Mouse (Mus musculus) hindbrain, embryonic 12.5 days (tissue): Measurements from ENCODE around the gene Dna2. TPM values are rescaled to one million over a fixed set of nuclear protein-coding genes. Genes with fewer than 3 reads are reported as not detected.
A peak's percentile ranks its signal among the peaks of the same experiment; 100 is the strongest.
"Not testable (repeated sequence)": the region's sequence is repeated elsewhere in the genome, so short reads cannot be mapped to it uniquely, and the experiment has no call there.

Source experiments
- ATAC-seq: fragments of 200-750 bp; cut with Nextera tagmentation; 2 replicates; pipeline ENCODE4 v1.8.0; 2017; ENCODE audit warnings: moderate TSS enrichment; ENCODE audit not compliant: low FRiP score
- H3K27ac ChIP-seq: fragments of 300-500 bp; sonication (generic); 2 replicates; pipeline ENCODE4 v1.5.1; 2016; ENCODE audit warnings: mild to moderate bottlenecking
- H3K27me3 ChIP-seq: fragments of 300-500 bp; sonication (generic); 2 replicates; pipeline ENCODE4 v1.6.1; 2016; ENCODE audit warnings: mild to moderate bottlenecking
- H3K36me3 ChIP-seq: fragments of 300-500 bp; sonication (generic); 2 replicates; pipeline ENCODE4 v1.6.1; 2016; ENCODE audit warnings: mild to moderate bottlenecking
- H3K4me1 ChIP-seq: fragments of 300-500 bp; sonication (generic); 2 replicates; pipeline ENCODE4 v1.6.1; 2016
- H3K4me2 ChIP-seq: fragments of 300-500 bp; sonication (generic); replicated peaks from 2 replicates; pipeline ENCODE4 v1.6.1; 2016; ENCODE audit warnings: mild to moderate bottlenecking
- H3K4me3 ChIP-seq: fragments of 300-500 bp; sonication (generic); 2 replicates; pipeline ENCODE4 v1.5.1; 2016; ENCODE audit warnings: mild to moderate bottlenecking
- H3K9ac ChIP-seq: fragments of 300-500 bp; sonication (generic); 2 replicates; pipeline ENCODE4 v1.6.1; 2016; ENCODE audit warnings: mild to moderate bottlenecking, moderate library complexity
- H3K9me3 ChIP-seq: fragments of 300-500 bp; sonication (generic); replicated peaks from 2 replicates; pipeline ENCODE4 v1.6.1; 2016; ENCODE audit warnings: mild to moderate bottlenecking
- WGBS: fragments of 180-500 bp; shearing (Covaris S2); methylation state at CpG from one replicate; pipeline ENCODE4 v1.1.7; 2016; 5-methylcytosine and 5-hydroxymethylcytosine counted together
- polyA plus RNA-seq: library from polyadenylated mRNA; unstranded; fragments of >200 nt; fragmentation: Nextera tagmentation; extraction: Ambion mirVana; gene quantifications from 2 replicates; pipeline ENCODE4 v1.2.1, GENCODE M21; 2016

The Dna2 gene
- 11.9 and 13.4 TPM in 2 replicates for polyA plus RNA-seq

DNA sequence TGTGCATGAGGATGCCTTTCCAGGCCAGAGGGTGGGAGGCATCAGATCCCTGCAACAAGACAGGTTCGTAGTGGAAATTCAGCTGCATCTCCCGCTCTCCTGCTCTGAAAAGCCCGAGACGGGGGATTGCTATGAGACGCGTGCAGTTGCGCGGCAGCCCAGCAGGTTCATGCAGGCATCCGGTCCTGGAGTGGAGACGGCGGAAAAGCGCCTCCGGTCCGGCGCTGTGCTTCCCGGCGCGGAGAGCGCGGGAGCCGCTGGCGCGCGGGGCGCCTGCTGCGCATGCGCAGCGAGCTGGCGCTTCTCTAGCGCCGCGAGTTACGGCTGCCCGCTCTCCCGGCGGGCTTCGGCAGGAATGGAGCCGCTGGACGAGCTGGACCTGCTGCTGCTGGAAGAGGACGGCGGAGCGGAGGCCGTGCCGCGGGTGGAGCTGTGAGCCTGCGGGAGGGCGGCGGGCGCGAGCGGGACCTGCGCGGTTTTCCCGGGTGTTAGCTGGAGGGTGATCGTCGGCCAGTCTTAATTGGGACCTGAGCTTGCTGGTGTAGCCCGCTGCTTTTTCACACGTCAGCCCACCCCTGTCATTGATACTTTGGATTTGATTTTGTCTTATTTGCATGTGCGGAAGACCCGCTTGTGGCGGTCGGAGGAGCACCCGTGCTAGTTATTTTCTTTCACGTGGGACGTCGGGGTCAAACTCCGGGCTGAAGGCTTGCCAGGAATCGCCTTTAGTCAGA, at the start of gene Dna2:
Gene Dna2 (plus strand): TSS at position 289 of the 734 bp plus-strand sequence.
- H3K36me3 ChIP-seq: peaks cover 37% of the 10 kb centered on the region
- peak within 1 kb of the TSS; percentile 70 for H3K9ac ChIP-seq
- under 1% methylated on average over 66 of the region's 68 CpGs for WGBS
- no peaks in the 10 kb centered on the region for H3K9me3 ChIP-seq
- peak within 1 kb of the TSS; percentile 58 for H3K4me3 ChIP-seq
- H3K4me2 ChIP-seq: peak within 1 kb of the TSS; percentile 60
- no peaks in the 10 kb centered on the region for H3K4me1 ChIP-seq
- ATAC-seq: peak; percentile 92
- H3K27ac ChIP-seq: peak within 1 kb of the TSS; percentile 85
- no peaks in the 10 kb centered on the region for H3K27me3 ChIP-seq

DNA sequence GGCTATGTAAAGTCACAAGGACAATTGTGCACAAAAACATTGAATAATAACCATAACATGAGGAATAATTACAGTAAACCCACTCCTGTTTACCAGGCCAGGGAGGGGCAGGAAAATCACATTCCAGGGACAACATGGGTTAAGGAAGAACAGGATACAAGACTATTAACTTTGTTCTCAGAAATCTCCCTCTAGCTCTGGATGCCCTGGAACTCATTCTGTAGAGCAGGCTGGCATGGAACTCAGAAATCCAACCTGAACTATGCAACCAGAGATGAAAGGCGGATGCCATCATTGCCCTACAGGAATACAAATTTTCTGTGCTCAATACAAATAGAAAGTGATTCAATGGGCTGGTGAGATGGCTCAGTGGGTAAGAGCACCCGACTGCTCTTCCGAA, 49.4 kb upstream of the Dna2 start:
- Histone ChIP-seq H3K9me3 (no peaks in the 10 kb centered on the region), H3K4me2 (no peak overlapping the region), H3K9ac (no peak overlapping the region), H3K4me1 (no peaks in the 10 kb centered on the region), H3K4me3 (no peak overlapping the region), H3K27ac (no peak overlapping the region), H3K36me3 (no peaks in the 10 kb centered on the region), H3K27me3 (no peaks in the 10 kb centered on the region)
- no peak for ATAC-seq
- WGBS: 94% methylated on average over 3 of the region's 3 CpGs

DNA sequence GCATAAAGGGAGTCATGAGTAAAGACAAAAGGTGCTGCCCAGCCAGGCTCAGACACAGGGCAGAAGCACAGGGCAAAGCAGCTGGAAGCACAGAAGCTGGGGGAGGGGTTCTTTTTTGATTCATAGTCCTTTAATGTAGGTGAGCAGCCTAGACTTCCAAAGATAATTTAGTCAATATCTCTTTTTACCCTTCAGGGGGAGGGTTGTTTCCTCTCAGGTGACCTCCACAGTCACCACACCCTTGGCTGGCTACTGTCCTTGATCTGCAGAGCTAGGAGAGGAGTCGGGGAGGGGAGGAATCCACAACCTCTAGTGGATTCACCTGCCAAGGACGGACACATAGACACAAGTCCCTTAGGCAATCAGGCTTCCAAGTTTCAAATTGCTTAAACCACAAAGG, 48.8 kb upstream of the Dna2 start:
- 88% methylated on average over 2 of the region's 2 CpGs for WGBS
- Histone ChIP-seq H3K27me3 (no peaks in the 10 kb centered on the region), H3K4me3 (no peak overlapping the region), H3K36me3 (no peaks in the 10 kb centered on the region), H3K4me1 (no peaks in the 10 kb centered on the region), H3K27ac (no peak overlapping the region), H3K9ac (no peak overlapping the region), H3K9me3 (no peaks in the 10 kb centered on the region), H3K4me2 (no peak overlapping the region)
- no peak for ATAC-seq

DNA sequence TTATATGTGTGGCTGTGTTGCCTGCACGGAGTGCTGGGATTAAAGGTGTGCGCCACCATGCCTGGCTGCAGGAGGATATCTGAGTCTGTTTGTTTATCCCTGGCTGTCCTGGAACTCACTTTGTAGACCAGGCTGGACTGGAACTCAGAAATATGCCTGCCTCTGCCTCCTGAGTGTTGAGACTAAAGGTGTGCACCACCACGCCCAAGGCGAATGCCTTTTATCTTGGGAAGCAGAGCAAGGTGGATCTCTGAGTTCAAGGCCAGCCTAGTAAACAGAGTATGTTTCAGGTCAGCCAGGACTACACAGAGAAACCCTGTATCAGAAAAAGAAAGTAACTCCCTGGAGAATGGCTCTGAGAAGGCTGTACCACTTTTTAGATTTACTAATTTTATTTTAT, 46.7 kb upstream of the Dna2 start:
- no peak overlapping the region for H3K9ac ChIP-seq
- no peak overlapping the region for H3K4me3 ChIP-seq
- H3K4me1 ChIP-seq: no peaks in the 10 kb centered on the region
- 100% methylated on average over 4 of the region's 4 CpGs for WGBS
- no peak for ATAC-seq
- no peak overlapping the region for H3K27ac ChIP-seq
- no peaks in the 10 kb centered on the region for H3K9me3 ChIP-seq
- H3K27me3 ChIP-seq: no peaks in the 10 kb centered on the region
- no peak overlapping the region for H3K4me2 ChIP-seq
- H3K36me3 ChIP-seq: no peaks in the 10 kb centered on the region

DNA sequence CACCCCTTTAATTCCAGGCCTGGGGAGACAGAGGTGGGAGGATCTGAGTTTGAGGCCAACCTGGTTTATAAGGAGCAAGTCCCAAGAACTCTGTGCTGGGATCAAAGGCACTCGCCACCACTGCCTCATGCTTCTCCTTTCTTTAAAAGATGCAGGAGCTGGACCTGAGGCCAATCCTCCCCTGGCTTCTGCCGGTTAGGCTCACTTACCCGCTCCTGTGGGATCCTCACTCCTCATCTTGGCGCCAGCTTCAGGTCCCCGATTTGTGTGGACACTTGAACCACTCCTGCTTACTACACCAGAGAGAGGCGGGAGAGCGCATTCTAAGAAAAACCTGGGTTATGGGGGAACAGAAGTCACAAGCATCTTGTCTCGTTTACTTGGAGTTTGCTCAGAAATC, 45.0 kb upstream of the Dna2 start:
- H3K4me1 ChIP-seq: no peaks in the 10 kb centered on the region
- H3K27ac ChIP-seq: no peak overlapping the region
- H3K36me3 ChIP-seq: no peaks in the 10 kb centered on the region
- no peak overlapping the region for H3K9ac ChIP-seq
- WGBS: 47% methylated on average over 8 of the region's 8 CpGs
- H3K27me3 ChIP-seq: no peaks in the 10 kb centered on the region
- H3K4me3 ChIP-seq: no peak overlapping the region
- H3K9me3 ChIP-seq: no peaks in the 10 kb centered on the region
- H3K4me2 ChIP-seq: no peak overlapping the region
- no peak for ATAC-seq

DNA sequence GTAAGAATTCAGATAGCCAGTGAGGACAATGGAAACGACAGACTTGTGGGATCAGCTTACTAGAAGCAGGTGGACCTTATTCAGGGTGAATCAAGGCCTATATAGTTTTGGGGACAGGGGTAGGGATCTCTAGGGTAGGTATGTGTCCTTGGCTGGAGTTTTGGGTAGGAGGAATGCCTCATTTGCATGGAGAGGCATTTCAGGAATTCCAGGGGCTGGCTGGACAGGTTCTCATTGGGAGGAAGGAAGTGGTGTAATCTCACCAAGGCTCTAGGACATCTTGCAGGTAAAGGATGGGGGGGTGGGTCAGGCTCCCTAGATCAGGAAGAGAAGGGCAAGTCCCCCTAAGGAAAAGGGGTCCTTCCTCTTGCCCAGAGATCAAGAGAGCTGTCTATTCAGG, 44.0 kb upstream of the Dna2 start:
- no peaks in the 10 kb centered on the region for H3K27me3 ChIP-seq

DNA sequence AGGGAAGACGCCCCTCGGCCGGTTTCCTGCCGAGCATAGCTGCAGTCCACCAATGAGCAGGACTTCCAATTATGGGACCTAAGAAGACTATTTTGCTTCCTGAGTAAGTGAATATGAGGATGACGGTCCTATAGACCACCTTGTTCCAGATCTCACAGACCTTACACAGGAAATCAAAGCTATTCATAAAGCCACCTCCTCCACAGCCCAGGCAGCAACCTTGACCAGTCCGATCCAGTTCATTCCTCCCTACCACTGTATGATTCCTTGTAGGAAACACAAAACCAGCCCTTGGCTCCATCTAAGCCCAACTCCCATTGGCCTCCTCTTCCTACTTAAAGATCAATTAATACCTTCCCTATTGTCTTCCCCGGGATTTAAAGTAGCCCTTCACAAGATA, 40.5 kb upstream of the Dna2 start:
- Histone ChIP-seq H3K27me3 (no peaks in the 10 kb centered on the region), H3K4me1 (no peaks in the 10 kb centered on the region), H3K4me2 (no peak overlapping the region), H3K36me3 (no peaks in the 10 kb centered on the region), H3K4me3 (no peak overlapping the region), H3K9me3 (no peaks in the 10 kb centered on the region), H3K9ac (no peak overlapping the region), H3K27ac (no peak overlapping the region)
- WGBS: 93% methylated on average over 7 of the region's 7 CpGs
- no peak for ATAC-seq

More for the DNA sequence above, 44.0 kb upstream of the Dna2 start:
- Histone ChIP-seq H3K4me3 (no peak overlapping the region), H3K4me1 (no peaks in the 10 kb centered on the region), H3K27ac (no peak overlapping the region), H3K9me3 (no peaks in the 10 kb centered on the region), H3K9ac (no peak overlapping the region), H3K4me2 (no peak overlapping the region), H3K36me3 (no peaks in the 10 kb centered on the region)
- 39% methylated on average over 1 of the region's 1 CpGs for WGBS
- ATAC-seq: no peak

DNA sequence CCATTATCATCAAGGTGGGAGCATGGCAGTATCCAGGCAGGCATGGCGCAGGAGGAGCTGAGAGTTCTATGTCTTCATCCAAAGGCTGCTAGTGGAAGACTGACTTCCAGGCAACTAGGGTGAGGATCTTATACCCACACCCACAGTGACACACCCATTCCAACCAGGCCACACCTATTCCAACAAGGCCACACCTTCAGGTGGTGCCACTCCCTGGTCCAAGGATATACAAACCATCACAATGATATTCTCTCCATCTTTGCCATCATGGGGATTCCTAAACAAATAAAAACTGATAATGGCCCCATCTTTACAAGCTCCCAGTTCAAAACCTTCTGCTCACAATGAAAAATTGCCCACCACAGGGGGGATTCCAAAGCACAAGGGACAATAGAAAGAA, 37.9 kb upstream of the Dna2 start, which contains the start of gene Tet1:
Gene Tet1 (minus strand): TSS at position 101 of the 400 bp plus-strand sequence.
- not testable (repeated sequence) for H3K27ac ChIP-seq, H3K4me2 ChIP-seq, H3K4me3 ChIP-seq, H3K9me3 ChIP-seq, H3K4me1 ChIP-seq, ATAC-seq, H3K9ac ChIP-seq, H3K27me3 ChIP-seq, H3K36me3 ChIP-seq
- no CpG with 5 or more reads among the region's 1 CpGs for WGBS

DNA sequence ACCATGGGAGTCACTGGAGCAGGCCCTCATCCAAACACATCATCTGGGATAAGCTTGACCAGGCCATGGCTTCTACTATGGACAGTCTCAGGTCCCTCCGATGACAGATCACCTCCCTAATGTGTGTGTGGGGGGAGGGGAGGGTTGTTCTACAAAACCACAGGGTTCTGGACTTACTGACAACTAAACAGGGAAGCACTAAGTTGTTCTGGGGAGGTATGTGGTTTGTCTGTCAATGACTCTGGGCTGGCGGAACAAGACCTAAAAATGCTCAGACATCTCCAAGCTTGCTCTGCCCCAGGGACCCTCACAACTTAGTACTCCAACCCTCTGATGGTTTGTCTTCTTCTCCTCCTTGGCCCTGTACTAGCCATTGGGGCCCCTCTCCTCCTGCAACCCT, 35.7 kb upstream of the Dna2 start:
- no peak overlapping the region for H3K4me3 ChIP-seq
- no peaks in the 10 kb centered on the region for H3K9me3 ChIP-seq
- no peak overlapping the region for H3K4me2 ChIP-seq
- H3K9ac ChIP-seq: no peak overlapping the region
- no peaks in the 10 kb centered on the region for H3K4me1 ChIP-seq
- H3K27ac ChIP-seq: no peak overlapping the region
- H3K27me3 ChIP-seq: no peaks in the 10 kb centered on the region
- no peaks in the 10 kb centered on the region for H3K36me3 ChIP-seq
- WGBS: 90% methylated on average over 2 of the region's 2 CpGs
- ATAC-seq: no peak

DNA sequence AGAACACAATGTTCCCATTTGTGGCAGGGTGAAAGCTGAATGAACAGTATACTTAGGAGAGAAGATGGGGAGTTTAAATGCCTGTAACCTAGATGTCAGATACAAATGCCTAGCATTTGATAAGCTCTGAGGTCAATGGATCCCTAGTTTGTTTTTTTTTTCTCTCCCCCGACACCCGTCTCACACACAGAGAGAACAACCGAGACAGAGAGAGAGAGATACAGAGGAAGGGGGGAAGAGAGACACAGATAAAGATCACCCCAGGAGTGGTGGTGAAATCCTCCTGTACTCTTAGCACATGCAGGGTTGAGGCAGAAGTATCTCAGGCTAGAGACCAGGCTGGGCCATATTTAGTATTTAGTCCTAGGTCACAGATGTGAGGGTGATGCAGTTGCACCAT, 27.8 kb upstream of the Dna2 start:
- Histone ChIP-seq H3K27me3 (no peaks in the 10 kb centered on the region), H3K27ac (no peak overlapping the region), H3K9ac (no peak overlapping the region), H3K4me1 (peaks cover 13% of the 10 kb centered on the region), H3K36me3 (no peaks in the 10 kb centered on the region), H3K4me2 (no peak overlapping the region), H3K9me3 (no peaks in the 10 kb centered on the region), H3K4me3 (no peak overlapping the region)
- WGBS: 86% methylated on average over 3 of the region's 3 CpGs
- no peak for ATAC-seq

DNA sequence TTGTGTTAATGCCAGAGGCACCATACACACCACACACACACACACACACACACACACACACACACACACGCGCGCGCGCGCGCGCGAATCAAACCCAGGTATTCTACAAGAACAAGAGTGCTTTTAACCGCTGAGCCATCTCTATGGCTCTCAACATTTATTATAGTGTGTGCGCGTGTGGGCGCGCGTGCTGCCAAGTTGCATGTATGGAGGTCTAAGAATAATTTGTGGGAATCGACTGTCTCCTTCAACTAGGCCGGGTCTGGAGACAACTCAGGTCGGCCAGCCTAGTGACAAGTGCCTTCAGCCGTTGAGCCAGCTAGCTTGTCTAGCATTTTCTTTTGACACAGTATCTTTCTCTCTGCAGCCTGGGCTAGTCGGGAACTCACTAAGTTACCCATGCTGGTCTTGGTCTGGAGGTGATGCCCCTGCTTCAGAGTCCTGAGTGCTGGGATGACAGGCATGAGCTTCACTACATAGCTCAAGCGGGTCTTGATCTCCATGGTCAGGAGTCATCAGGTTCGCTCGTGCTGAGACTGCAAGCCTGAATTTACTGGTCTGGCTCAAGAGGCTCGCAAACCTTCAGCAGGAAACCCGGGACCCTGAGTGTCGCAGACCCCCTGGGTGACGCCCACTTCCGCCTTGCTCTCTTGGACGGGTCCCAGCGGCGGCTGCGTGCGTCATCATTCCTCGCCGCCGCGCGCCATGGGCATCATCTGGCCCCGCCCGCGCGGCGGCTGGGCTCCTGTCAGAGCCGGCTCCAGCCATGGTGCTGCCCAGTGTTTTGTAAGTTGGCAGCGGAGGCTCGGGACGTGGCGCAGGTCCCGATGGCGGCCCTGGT, 26.7 kb upstream of the Dna2 start, which contains the start of gene Slc25a16:
Gene Slc25a16 (plus strand): TSS at position 709 of the 841 bp plus-strand sequence.
- WGBS: 7% methylated on average over 50 of the region's 50 CpGs
- peak within 1 kb of the TSS; percentile 77 for H3K4me2 ChIP-seq
- H3K27ac ChIP-seq: peak within 1 kb of the TSS; percentile 89
- no peaks in the 10 kb centered on the region for H3K27me3 ChIP-seq
- peak within 1 kb of the TSS; percentile 96 for H3K9ac ChIP-seq
- no peaks in the 10 kb centered on the region for H3K36me3 ChIP-seq
- peaks cover 13% of the 10 kb centered on the region for H3K4me1 ChIP-seq
- ATAC-seq: peak; percentile 97
- H3K9me3 ChIP-seq: no peaks in the 10 kb centered on the region
- H3K4me3 ChIP-seq: peak within 1 kb of the TSS; percentile 88

DNA sequence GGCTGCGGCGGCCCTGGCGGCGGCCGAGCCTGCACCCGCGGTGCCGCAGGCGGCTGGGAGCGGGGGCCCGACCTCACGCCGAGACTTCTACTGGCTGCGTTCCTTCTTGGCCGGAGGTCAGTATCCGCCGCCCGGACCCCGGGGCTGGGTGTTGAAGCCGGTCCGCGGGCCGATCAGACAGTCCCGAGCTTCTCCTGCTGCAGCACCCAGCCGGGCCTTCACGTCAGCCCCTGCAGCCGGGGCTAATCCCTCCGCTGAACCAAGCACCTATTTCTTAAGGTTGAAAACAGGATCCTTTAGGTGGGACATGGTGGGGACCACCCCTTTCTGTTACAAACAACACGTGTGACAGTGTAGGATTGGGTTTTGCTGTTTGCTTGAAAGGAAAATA, 26.1 kb upstream of the Dna2 start:
- no peaks in the 10 kb centered on the region for H3K27me3 ChIP-seq
- H3K4me2 ChIP-seq: peak overlapping the region; percentile 77
- peak overlapping the region; percentile 88 for H3K4me3 ChIP-seq
- peak overlapping the region; percentile 96 for H3K9ac ChIP-seq
- no peak; the same call in 1 of the 2 replicates for ATAC-seq
- peaks cover 13% of the 10 kb centered on the region for H3K4me1 ChIP-seq
- under 1% methylated on average over 29 of the region's 29 CpGs for WGBS
- no peaks in the 10 kb centered on the region for H3K36me3 ChIP-seq
- H3K9me3 ChIP-seq: no peaks in the 10 kb centered on the region
- H3K27ac ChIP-seq: peak overlapping the region; percentile 89
